Mouse (Mus musculus) retina, postnatal 7 days (tissue): ENCODE measurements around the gene Hist2h2aa2.
A peak's percentile ranks its signal among the peaks of the same experiment; 100 is the strongest.
"Not testable (repeated sequence)": the region's sequence is repeated elsewhere in the genome, so short reads cannot be mapped to it uniquely, and the experiment has no call there.

Experiments
- DNase-seq: peaks from one replicate; pipeline ENCODE4 v3.0.0-alpha.2; 2012; ENCODE audit warnings: low read depth, low spot score

Hist2h2aa2 gene

GRCm38 (mm10) chr3:96239949-96240798 is at the start of gene Hist2h2aa2:
Gene Hist2h2aa2 (minus strand): TSS chr3:96240276.
- peak; percentile 48 for DNase-seq

DNA sequence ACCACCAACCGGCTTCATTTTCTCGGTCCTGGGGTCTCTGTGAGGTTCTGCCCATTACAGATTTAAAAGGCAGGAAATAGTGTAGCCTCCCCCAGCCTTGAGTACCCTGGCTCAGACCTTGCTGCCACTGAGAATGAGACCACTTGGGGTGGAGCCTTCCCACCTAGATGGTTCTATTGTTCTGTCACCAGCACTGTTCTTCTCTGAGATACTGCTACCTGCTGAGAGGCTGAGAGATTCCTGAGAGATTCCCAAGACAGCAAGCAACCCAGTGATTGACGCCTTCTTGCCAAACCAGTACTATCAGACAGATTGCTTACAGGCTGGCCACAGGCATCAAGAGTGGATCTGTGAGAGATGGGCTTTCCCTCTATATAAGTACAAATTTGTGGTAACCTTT is 49.1 kb upstream of the Hist2h2aa2 start:
- no peak for DNase-seq

- not testable (repeated sequence) for DNase-seq
Observed at GRCm38 (mm10) chr3:96287334-96287733, 47.3 kb upstream of the Hist2h2aa2 start.

GRCm38 (mm10) chr3:96284457-96284856 is 44.4 kb upstream of the Hist2h2aa2 start:
- DNase-seq: peak; percentile 16

DNA sequence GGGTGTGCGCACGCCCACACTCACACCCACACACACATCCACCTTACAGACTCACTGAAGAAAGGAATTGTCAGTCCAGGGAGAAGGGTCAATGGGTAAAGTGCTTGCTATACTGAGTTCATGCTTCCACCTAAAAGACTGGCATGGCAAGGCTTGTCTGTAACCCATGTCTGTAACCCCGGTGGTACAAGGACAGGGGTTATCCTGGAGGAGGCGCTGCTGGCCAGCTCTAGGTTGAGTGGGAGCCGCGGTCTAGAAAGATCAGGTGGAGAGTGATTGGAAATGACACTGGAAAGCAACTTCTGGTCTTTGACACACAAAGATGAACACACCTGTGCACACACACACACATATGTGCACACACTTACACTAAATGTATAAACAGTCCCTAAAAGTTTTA is 40.6 kb upstream of the Hist2h2aa2 start:
- DNase-seq: no peak

DNA sequence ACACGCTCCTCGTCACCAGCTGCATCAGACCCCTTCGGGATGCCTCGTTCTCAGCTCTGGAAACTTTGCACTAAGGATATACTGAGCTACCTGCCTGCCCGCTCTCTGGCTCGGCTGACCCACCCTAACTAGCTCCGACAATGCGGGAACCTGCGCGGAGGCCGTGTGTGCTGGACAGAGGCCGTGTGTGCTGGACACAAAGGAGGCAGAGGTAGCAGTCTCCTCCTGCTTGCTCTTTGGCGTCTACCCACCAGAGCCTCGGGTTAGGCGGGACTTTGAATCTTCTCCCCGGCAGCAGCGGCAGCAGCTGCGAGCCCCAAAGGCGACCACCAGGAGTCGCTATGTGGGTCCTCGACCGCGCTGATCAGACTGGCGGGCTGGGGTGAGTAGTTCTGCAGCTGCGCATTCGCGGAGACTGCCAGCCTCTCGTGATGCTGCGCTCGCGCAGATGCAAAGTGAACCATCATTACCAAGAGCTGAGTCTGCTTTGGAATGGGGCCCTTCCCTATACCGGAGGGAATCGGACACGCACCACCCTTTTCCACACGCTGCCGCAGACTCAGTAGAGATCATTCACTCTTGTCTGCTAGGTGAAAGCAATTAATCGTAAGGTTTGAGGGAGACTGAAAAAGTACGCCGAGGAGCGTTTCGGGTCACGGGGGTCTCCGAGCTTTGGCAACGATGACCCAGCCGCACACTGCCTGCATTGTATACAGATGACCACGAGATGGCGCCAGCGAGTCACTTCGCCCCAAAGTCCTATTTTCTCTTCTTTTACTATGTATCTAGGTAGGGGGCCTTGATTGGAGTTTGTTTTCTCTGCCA is 37.9 kb upstream of the Hist2h2aa2 start:
- DNase-seq: peak; percentile 79

GRCm38 (mm10) chr3:96277428-96277799 is 37.3 kb upstream of the Hist2h2aa2 start:
- no peak for DNase-seq

- DNase-seq: no peak
Observed at GRCm38 (mm10) chr3:96273591-96274465, 33.8 kb upstream of the Hist2h2aa2 start.

- DNase-seq: peak; percentile 89
Observed at GRCm38 (mm10) chr3:96269511-96270474, 29.7 kb upstream of the Hist2h2aa2 start, which contains the start of gene Hist2h2bb. Gene Hist2h2bb (plus strand): TSS chr3:96269752.

- not testable (repeated sequence) for DNase-seq
Observed at GRCm38 (mm10) chr3:96268776-96269378, 28.8 kb upstream of the Hist2h2aa2 start.

- DNase-seq: peak; percentile 63
Observed at GRCm38 (mm10) chr3:96268051-96268775, 28.1 kb upstream of the Hist2h2aa2 start, which contains the start of gene Hist2h3b. Gene Hist2h3b (plus strand): TSS chr3:96268654.

GRCm38 (mm10) chr3:96267541-96267940 is 27.5 kb upstream of the Hist2h2aa2 start:
- DNase-seq: no peak

DNA sequence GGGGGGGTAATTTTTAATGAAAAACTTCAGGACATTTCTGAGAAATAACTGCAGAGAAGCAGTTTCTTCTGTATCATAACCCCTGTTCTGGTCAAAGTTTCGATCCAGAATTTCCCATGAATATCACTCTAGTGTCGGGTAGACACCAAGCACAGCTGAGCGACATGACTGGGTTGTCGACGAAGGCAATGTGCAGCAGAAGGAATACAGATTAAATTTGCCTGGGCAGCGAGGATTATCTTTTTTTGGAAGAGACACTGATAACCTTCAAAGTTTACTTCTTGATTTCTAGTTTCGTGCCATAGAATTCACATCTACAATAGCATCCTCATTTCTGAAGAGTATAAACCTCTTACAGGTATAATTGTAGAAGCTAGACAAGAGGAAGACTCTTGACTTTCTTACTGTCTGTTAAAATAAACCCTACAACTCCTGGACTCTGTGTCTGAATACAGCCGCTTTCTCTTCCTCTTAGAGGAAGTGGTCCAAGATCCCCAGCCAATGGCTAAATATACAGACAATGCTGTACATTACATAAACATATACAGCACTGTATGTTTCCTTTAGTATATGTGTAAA is 26.1 kb upstream of the Hist2h2aa2 start:
- DNase-seq: no peak

GRCm38 (mm10) chr3:96264404-96264949 is 24.4 kb upstream of the Hist2h2aa2 start:
- DNase-seq: no peak

- no peak for DNase-seq
Observed at GRCm38 (mm10) chr3:96263558-96264403, 23.7 kb upstream of the Hist2h2aa2 start.

DNA sequence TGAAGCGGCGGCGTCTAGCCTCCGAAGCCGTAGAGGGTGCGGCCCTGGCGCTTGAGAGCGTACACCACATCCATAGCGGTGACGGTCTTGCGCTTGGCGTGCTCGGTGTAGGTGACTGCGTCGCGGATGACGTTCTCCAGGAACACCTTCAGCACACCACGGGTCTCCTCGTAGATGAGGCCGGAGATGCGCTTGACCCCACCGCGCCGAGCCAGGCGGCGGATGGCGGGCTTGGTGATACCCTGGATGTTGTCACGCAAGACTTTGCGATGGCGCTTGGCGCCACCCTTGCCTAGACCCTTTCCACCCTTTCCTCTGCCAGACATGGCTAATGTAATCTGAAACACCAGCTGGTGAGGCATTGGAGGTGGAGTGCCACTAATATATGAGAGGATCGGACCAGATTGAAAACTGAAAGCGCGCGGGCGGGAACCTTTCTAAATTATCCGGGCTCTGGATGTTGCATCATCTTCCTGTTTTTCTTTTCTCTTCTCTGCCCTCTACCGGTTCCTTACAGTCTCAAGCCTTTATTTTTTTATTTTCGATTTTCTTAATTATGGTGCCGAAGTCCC is 23.0 kb upstream of the Hist2h2aa2 start, which contains the start of gene Hist2h4:
Hist2h4 (minus strand) TSS at position 333 of the 572 bp plus-strand sequence.
- DNase-seq: peak; percentile 86
